8 mouse cellular contexts compared by ENCODE assay signal in the genomic region with DNA sequence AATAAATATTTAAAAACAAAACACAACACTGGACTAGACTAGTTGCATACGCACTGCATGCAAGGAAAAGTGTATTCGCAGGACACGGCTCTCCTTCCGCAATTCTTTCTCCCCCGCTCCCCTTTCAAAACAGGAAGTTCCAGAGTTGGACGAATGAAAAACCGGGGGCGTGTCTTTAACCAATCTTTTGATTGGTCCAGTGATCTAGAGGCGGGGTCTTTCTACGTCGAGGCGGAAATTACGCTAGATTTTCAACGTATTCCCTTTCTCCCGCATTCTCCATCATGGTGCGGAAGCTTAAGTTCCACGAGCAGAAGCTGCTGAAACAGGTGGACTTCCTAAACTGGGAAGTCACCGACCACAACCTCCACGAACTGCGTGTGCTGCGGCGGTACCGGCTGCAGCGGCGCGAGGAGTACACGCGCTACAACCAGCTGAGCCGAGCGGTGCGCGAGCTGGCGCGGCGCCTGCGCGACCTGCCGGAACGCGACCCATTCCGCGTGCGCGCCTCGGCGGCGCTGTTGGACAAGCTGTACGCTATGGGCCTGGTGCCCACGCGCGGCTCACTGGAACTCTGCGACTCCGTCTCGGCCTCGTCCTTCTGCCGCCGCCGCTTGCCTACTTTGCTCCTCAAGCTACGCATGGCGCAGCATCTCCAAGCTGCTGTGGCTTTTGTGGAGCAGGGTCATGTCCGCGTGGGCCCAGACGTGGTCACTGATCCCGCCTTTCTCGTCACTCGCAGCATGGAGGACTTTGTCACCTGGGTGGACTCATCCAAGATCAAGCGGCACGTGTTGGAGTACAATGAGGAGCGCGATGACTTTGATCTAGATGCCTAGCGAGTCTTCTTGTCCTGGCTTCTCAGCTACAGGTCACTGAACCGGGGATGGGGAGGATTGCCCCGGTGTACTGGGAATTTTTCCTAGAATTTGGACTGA. TPM values are rescaled to one million over a fixed set of nuclear protein-coding genes. Genes with fewer than 3 reads are reported as not detected.
DNase-seq lines count a peak whose midpoint lies in the region; ATAC-seq lines count a peak whose summit lies in the region.

A gene (plus strand): TSS at position 253 of the 938 bp plus-strand sequence.

- 0 out of 2 replicates have a peak, but pooled peaks cover 7% of the 10 kb centered on the region for H3K4me1 ChIP-seq in heart, embryonic 10.5 days
- peaks cover 14% of the 10 kb centered on the region for H3K4me1 ChIP-seq in kidney, embryonic 15.5 days

- peak within 1 kb of the TSS; percentile 87 for H3K4me3 ChIP-seq in heart, embryonic 10.5 days
- H3K4me3 ChIP-seq in kidney, embryonic 15.5 days (replicated peaks), result peak within 1 kb of the TSS; percentile 90

- WGBS in heart, embryonic 10.5 days, result under 1% methylated on average over 73 of the region's 73 CpGs
- under 1% methylated on average over 73 of the region's 73 CpGs for WGBS in kidney, embryonic 15.5 days

- no peaks in the 10 kb centered on the region for H3K9me3 ChIP-seq in heart, embryonic 10.5 days
- no peaks in the 10 kb centered on the region for H3K9me3 ChIP-seq in kidney, embryonic 15.5 days (replicated peaks)

- peak; percentile 86 to 89 for DNase-seq in B cell, adult 2 months
- DNase-seq in brain, adult 2 months (ENCODE audit: low read depth, low spot score), result peak; percentile 99
- peak; percentile 96 for DNase-seq in heart, embryonic 10.5 days (ENCODE audit: low spot score)
- DNase-seq in liver, result peak; percentile 88
- peak; percentile 88 for DNase-seq in spleen, postnatal 4 days (ENCODE audit: low spot score in 2 of 2)

- peak within 1 kb of the TSS; percentile 86 for H3K9ac ChIP-seq in kidney, embryonic 15.5 days

- no peaks in the 10 kb centered on the region for H3K27me3 ChIP-seq in heart, embryonic 10.5 days (ENCODE audit: insufficient read depth, poor library complexity, severe bottlenecking)
- no peaks in the 10 kb centered on the region for H3K27me3 ChIP-seq in kidney, embryonic 15.5 days

- ATAC-seq in erythroblast, adult 5-6 weeks (replicated peaks; ENCODE audit: low FRiP score, poor library complexity, severe bottlenecking), result peak; percentile 96
- ATAC-seq in kidney, embryonic 15.5 days (replicated peaks; ENCODE audit: low FRiP score), result peak; percentile 94
- ATAC-seq in monocyte, adult 5-6 weeks (replicated peaks; ENCODE audit: insufficient number of reproducible peaks, low FRiP score, low TSS enrichment, poor library complexity, severe bottlenecking), result peak; percentile 95

- 0 out of 2 replicates have a peak, but pooled peaks cover 3% of the 10 kb centered on the region for H3K36me3 ChIP-seq in heart, embryonic 10.5 days
- no peaks in the 10 kb centered on the region for H3K36me3 ChIP-seq in kidney, embryonic 15.5 days

- H3K4me2 ChIP-seq in kidney, embryonic 15.5 days, result peak within 1 kb of the TSS; percentile 81

- peak within 1 kb of the TSS; percentile 89 for H3K27ac ChIP-seq in heart, embryonic 10.5 days
- peak within 1 kb of the TSS; percentile 96 for H3K27ac ChIP-seq in kidney, embryonic 15.5 days

RNA-seq across cellular contexts. Expression of the gene that starts here (rescaled TPM):
- 18.4 and 45.7 TPM in 2 replicates for total RNA-seq in erythroblast, adult 5-6 weeks (2015; ENCODE audit: low replicate concordance)
- total RNA-seq in erythroblast, adult 5-6 weeks (2017; ENCODE audit: low replicate concordance), result 15.3 and 20.1 TPM in 2 replicates
- 54.8 and 65.1 TPM in 2 replicates for polyA plus RNA-seq in heart, embryonic 10.5 days (2016; fragmentation: Nextera tagmentation; extraction: Ambion mirVana)
- 90.8 and 93.7 TPM in 2 replicates for polyA plus RNA-seq in kidney, embryonic 15.5 days (2015; fragmentation: Nextera tagmentation; extraction: Ambion mirVana)
- 36.1 to 44.3 TPM (median 38.6 TPM) in 3 replicates for total RNA-seq in monocyte, adult 5-6 weeks (2017)

Comparison
In these comparisons a context has a peak if more than half of its experiments do, and no peak if none do; other contexts are left out.
1. Peak in every context shown above with its lines: DNase-seq, ATAC-seq, H3K4me3 ChIP-seq and H3K27ac ChIP-seq.